Mouse (Mus musculus): Measurements from ENCODE around the gene Srd5a3. TPM values are rescaled to one million over a fixed set of nuclear protein-coding genes. Genes with fewer than 3 reads are reported as not detected.

Srd5a3 gene
- total and polyA plus RNA-seq, 2 experiments from 2014 or later, result 11.9 to 19.2 TPM

DNA sequence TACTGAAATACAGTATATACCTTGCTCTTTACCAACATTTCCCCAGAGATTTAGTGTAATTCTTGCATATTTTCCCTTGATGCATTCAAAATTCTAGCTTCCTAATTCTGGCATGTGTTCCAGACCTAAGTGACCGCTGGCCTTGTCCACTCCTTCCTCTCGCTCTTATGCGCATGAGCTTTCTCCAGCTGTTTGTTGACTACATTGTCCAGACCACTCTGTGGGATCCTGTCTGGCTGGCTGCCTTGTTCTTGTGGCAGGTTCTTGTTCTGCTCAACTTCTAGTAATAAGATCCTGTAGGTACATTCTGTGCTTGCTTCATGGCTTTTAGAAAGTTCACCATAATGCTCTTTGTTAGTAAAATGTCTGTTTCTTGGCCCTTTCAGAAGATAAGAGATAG is 63.1 kb downstream of the Srd5a3 start:
- peaks cover 29% of the 10 kb centered on the region for H3K36me3 ChIP-seq (ENCODE audit: insufficient read depth, low read length)

More for the DNA sequence above, 63.1 kb downstream of the Srd5a3 start:
- Histone ChIP-seq H3K9ac (replicated peaks; ENCODE audit: low read length, poor library complexity, severe bottlenecking) (no peak overlapping the region), H3K4me2 (ENCODE audit: low read depth, low read length, poor library complexity, severe bottlenecking) (no peak overlapping the region), H3K4me3 (ENCODE audit: low read depth, low read length) (no peak overlapping the region), H3K27me3 (ENCODE audit: insufficient read depth, low read length) (no peaks in the 10 kb centered on the region), H3K27ac (ENCODE audit: low read depth, low read length) (no peak overlapping the region), H3K9me3 (ENCODE audit: low read length) (no peaks in the 10 kb centered on the region), H3K4me1 (ENCODE audit: insufficient read depth, low read length) (no peaks in the 10 kb centered on the region)
- 98% methylated on average over 3 of the region's 3 CpGs for WGBS
- TF ChIP-seq CTCF (IDR thresholded peaks at IDR 0.05), result no peak
- DNase-seq (ENCODE audit: low spot score) (no peak), ATAC-seq (ENCODE audit: low FRiP score) (no peak)

Other genes with a start within 250 kb of the Srd5a3 start
- gene Kdr, start 161.8 kb upstream of the Srd5a3 start, total RNA-seq (2014; rRNA removed), result 19.1 and 24.7 TPM in 2 replicates
- 11.6 and 12.5 TPM in 2 replicates for gene Kdr, start 161.8 kb upstream of the Srd5a3 start, polyA plus RNA-seq (2015; fragmentation: Nextera tagmentation; extraction: Ambion mirVana)
- 77.1 and 80.9 TPM in 2 replicates for gene Tmem165, start 43.6 kb downstream of the Srd5a3 start, total RNA-seq (2014; rRNA removed)
- gene Tmem165, start 43.6 kb downstream of the Srd5a3 start, polyA plus RNA-seq (2015; fragmentation: Nextera tagmentation; extraction: Ambion mirVana), result 42.7 and 43.6 TPM in 2 replicates
- 25.1 and 32.1 TPM in 2 replicates for gene Clock, start 164.5 kb downstream of the Srd5a3 start, total RNA-seq (2014; rRNA removed)
- 8.1 and 11.6 TPM in 2 replicates for gene Clock, start 164.5 kb downstream of the Srd5a3 start, polyA plus RNA-seq (2015; fragmentation: Nextera tagmentation; extraction: Ambion mirVana)
- not detected in 2 replicates for gene Pdcl2, start 190.9 kb downstream of the Srd5a3 start, total RNA-seq (2014; rRNA removed)
- gene Pdcl2, start 190.9 kb downstream of the Srd5a3 start, polyA plus RNA-seq (2015; fragmentation: Nextera tagmentation; extraction: Ambion mirVana), result not detected in 2 replicates
- gene Nmu, start 223.5 kb downstream of the Srd5a3 start, total RNA-seq (2014; rRNA removed), result not detected in 2 replicates
- gene Nmu, start 223.5 kb downstream of the Srd5a3 start, polyA plus RNA-seq (2015; fragmentation: Nextera tagmentation; extraction: Ambion mirVana), result 0.97 and 1.1 TPM in 2 replicates